Mouse (Mus musculus): ENCODE results near the gene Anxa3. TPM values are rescaled to one million over a fixed set of nuclear protein-coding genes. Genes with fewer than 3 reads are reported as not detected.

Anxa3 gene
- total RNA-seq, 2 experiments from 2014 or later: 13.0 to 15.2 TPM

Other genes starting within 250 kb of the Anxa3 start
- 10 to 100 TPM; 12.7 to 13.2 TPM for gene Bmp2k, start 204.3 kb downstream of the Anxa3 start, total RNA-seq (2021)

Measured in left cerebral cortex, postnatal 25 days (tissue).